Mouse (Mus musculus): ENCODE results near the gene Ints4.
A peak's percentile ranks its signal among the peaks of the same experiment; 100 is the strongest.
"Not testable (repeated sequence)": the region's sequence is repeated elsewhere in the genome, so short reads cannot be mapped to it uniquely, and the experiment has no call there.

Ints4 gene

DNA sequence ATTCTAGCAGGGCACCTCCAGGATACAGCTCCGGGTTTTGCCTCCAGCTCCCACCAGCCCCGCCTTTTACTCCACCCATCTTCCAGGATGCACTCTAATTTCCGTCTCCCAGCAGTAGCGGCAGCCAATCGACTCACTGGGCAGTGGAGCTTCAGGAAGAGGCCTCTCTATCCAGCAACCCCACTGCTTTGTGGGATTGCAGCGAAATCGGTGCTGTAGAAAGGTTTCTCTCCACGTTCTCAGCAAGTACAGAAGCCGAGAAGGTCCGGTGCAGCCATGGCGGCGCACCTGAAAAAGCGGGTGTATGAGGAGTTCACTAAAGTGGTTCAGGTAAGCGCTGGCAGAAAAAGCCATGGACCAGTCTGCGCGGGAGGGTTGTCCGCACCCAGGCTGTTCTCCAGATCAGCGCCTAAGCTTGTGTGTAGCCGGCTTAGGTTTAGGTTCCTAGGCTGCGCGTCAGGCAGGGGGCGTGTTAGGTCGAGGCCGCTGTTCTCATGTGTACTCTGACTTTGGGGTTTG is at the start of gene Ints4:
Gene Ints4, plus strand, starts transcription at position 136 of the 519 bp plus-strand sequence.
- peak; percentile 94 for DNase-seq (ENCODE audit: low spot score)

DNA sequence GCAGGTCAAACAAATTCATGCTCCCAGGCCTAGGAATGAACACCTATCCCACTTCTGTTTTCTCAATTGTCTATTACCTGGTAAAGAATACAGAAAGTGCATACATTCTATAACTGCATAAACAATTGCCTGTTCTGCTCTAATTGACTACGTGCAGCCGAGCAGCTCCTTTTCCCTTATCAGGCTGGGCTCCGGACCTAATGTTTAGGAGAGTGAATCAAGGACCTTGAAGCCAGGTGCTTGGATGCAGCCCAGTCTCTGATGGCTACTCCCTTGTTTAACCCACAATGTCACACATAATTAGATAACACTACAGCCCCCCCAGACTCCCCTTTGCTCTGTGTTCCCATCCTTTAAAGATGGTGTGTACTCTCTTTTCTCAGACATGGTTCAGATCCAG is 47.2 kb upstream of the Ints4 start:
- not testable (repeated sequence) for DNase-seq (ENCODE audit: low spot score)

DNA sequence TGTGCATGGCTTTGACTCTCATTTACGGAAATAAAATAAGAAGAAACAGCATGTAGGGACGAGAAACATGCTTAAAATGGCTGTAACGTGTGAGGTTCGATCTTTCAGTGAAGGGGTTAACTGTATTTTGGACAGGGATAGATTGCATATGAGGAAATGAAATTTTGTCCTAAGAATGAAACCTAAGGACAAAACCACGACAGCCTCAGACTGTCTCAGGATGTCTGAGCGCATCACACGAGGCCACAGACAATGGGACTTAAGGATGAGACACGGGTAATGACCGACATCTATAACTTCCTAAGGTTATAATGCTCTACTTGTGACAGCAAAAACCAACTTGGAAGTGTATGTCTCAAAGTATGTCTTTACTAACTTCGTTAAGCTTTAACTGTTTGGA is 46.2 kb upstream of the Ints4 start:
- no peak for DNase-seq (ENCODE audit: low spot score)

DNA sequence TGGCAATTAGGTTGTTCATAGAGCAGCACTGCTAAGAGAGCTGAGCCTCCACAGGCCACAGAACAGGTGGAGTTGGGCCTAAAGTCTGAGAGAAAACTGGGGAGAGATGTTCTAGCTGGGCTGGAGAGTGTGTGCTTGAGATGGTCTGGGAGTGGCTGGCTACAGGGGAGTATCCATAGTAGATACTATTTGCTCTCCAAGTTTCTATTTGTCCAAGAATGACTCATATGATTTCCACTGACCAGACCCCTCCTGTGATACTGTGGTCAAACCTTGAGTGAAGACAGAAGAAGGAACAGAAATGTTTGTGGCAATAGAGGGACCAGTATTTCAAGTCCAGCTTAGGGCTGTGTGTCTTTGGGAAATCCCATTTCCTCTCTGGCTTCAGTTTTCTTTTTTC is 41.8 kb upstream of the Ints4 start:
- no peak for DNase-seq (ENCODE audit: low spot score)

DNA sequence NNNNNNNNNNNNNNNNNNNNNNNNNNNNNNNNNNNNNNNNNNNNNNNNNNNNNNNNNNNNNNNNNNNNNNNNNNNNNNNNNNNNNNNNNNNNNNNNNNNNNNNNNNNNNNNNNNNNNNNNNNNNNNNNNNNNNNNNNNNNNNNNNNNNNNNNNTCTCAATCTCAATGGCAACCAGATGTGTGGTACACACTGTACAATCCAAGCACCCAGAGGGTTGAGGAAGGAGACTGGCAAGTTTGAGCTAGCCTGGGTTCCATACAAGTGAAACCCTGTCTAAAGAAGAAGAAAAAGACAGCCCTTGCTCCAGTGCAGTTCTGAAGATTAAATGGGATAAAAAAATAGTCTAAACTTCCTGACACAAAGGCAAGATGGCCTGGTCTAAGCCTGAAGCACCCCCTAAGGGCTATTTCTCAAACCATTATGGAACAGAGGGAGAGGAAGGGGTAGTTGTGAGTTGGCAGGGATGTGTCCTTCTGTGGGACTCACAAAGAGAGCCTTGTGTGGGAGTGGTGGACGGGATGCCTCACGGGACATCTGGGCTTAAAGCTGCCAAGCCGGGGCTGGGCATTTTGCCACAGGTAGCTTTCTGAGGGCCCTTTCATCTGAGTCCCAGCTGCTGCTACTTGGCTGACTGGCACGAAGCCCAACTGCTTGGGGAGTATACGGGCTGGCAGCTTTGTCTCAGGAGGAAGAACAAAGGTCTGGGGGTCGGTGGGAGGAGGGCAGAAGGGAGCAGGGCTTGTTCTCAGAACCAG is 34.4 kb upstream of the Ints4 start:
- DNase-seq (ENCODE audit: low spot score), result no peak

DNA sequence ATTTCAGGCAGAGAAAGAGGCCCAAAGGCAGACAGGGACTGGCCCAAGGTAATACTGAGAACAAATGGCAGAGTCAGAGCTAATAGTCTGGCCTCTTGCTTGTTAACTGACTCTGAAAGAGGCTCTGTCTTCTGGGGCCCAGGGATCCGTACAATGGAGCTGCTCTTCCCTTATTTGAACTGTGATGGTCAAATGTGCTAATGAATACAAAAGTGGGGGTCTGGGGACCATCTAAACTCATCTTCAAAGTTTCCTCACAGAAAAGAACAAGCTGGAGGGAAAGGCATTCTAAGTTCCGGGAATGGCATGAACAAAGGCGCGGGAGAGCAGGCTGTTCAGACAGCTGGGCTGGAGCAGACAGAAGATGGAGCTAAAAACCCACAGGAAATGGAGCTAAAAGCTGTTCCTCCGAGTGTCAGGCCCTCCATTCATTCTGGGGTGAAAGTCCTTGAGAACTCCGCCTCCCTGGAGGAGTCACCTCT is 33.7 kb upstream of the Ints4 start:
- no peak for DNase-seq (ENCODE audit: low spot score)

DNA sequence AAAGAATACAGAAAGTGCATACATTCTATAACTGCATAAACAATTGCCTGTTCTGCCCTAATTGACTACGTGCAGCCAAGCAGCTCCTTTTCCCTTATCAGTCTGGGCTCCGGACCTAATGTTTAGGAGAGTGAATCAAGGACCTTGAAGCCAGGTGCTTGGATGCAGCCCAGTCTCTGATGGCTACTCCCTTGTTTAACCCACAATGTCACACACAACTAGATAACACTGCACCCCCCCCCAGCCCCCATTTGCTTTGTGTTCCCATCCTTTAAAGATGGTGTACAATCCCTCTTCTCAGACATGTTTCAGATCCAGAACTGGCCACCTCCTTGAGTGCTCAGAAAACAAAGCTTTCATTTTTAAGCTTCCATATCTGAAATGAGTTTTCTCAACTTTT is 29.7 kb upstream of the Ints4 start, which contains the start of gene Kctd14:
Gene Kctd14, plus strand, starts transcription at position 301 of the 400 bp plus-strand sequence.
- not testable (repeated sequence) for DNase-seq (ENCODE audit: low spot score)

DNA sequence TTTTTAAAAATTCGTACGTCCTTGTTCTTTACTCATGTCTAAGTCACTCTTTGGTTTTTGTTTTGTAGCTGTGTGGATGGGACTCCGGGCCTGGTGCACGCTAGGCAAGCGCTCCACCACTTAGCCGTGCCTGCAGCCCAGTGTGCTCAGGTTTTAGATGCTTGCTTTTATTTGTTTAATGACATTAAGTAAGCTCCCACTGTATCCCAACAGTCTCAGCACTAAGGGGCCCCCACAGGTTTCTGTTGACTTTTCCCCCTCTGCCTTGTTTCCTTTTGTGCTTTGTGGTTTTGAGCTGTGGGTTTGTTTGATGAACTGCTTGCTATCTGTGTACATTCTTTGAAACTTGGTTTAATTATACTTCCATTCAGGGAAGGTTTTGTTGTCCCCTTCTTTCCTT is 28.6 kb upstream of the Ints4 start:
- DNase-seq (ENCODE audit: low spot score), result no peak

DNA sequence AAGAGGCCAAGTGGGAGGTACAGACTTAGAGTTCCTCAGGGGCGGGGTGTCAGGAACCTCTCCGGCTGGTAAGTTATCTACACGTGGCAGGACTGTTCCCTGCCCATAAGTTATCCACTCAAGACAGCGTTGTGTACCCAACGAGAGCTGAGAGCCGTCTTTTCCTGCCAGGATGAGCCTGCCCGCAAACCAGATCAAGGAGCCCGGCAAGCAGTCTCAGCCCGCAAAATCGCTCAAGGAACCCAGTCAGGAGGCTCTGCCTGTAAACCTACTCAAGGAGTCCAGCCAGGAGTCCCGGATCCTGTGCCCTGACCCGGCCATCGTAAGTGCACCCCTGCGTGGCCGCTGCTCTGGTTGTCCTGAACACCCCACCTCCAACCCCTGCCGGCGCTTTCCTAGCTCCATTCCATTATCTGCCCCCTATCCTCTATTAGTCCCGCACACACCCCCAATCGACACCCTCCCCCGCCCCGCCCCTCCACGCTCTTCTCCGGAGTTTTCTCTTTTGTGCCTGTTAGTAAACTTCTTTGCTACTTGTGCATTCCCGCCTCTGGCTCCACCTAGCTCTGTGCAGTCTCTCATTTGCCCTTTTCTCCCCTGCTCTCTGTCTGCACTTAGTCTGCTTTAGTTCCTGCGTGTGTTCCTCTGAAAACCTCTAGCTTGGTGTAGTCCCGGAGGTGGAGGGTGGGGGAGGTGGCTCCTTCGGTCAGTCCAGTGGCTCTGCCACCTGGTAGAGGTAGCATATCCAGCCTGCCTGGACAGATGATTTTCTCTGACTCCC is 27.4 kb upstream of the Ints4 start:
- peak; percentile 30 for DNase-seq (ENCODE audit: low spot score)

DNA sequence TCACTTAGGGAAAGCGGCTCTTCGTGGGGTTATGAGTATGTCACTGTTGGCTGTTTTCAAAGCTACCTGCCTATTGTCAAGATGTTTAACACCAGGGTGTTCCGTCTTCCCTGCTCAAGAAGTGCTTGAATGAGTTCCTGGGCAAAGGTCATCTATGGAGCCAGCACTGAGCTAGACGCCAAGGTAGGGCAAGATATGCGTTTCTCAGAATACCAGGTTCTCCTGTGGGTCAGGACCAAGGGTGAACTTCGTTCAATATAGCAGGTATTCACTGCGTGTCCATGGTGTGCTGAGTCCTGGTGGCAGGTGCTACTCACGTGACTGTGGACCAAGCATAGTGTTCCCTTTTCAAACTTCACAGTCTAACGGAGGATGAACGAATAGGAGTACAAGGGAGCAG is 26.0 kb upstream of the Ints4 start:
- DNase-seq (ENCODE audit: low spot score), result no peak

DNA sequence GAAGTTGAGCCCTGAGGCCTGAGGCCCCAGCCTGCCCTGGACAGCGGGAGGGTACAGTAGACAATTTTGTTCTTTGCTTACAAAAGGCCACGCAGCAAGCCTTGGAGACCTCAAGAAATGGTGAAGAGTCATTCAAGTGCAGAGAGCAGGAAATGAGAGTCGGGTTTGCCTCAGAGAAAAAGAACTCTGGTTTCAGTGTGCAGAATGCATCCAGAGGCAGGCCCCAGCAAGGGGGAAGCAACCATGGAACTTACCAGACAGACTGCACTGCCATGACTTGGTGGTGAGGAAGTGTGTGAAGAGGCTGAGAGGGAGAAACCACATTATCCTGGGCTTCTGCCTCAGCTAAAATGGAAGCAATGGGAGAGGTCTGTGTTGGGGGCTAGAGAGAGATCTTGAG is 25.2 kb upstream of the Ints4 start:
- DNase-seq (ENCODE audit: low spot score), result no peak

DNA sequence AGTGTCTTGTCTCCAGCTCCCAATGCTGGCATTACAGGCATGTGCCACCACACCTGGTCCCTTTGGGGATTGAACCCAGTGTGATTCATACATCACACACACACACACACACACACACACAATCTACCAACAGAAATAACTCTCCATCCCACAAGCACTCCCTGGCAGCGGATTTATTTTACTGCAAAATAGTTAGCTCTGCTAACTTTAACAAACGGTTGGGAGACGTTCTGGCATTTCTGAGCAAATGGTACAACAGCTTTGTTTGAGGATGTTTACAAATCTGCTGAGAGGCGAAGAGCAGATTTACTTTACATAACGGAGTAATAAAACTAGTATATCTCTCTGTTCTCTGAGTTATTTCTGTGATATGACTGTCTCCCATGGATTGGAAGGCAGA is 7.8 kb upstream of the Ints4 start:
- no peak for DNase-seq (ENCODE audit: low spot score)

DNA sequence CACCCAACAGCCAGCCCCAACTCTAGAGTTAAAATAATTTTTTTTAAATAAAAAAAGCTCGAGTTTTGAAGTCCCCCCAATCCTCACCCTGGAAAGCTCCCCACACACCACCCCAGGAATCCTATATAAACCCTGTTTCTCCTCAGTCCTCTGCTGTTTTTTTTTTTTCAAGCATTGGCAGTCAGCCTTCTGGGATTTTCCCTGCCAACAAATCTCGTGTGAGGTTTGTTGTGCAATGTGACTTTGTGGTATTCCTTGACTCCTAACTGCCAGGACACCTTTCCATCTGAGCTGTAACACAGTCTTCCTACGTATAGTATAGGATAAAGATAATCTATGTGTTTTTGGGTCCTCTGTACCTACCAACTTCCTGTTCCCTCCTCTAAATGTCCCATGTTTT is 1.4 kb upstream of the Ints4 start:
- no peak for DNase-seq (ENCODE audit: low spot score)

DNA sequence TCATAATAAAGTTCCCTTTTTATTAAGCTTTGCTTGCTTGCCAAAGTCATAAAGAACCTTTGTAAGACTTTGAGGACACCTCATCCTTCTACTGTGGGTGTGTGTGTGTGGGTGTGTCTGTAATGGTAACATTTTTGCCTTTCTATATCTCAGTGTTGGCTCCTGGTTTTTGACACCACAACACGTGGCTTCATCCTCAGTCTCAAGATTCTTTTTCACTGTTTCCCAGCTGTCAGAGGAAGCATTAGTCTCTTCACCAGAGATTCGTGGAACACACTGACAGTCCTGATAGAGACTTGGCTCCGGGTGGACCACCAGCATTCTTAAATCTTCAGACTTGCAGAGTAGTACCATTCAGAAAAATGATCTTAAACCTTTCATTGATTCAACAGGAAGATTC is 466 bp upstream of the Ints4 start:
- no peak for DNase-seq (ENCODE audit: low spot score)

DNA sequence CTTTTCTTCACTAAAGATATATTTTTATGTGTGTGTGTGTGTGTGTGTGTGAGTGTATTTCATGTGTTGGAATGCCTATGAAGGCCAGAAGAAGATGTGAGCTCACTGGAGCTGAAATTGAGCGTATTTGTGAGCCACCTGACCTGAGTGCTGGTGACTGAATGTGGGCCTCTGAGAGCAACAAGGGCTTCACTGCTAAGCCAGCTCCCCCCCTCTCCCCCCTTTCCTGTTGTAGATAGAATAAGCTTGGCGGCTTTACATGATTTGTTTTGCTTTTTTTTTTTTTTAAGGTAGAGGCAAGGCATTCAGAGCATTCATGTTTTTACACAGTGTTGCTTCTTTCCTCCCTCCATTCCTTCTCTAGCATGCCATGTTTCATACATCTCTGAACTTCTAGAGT is 2.6 kb downstream of the Ints4 start:
- no peak for DNase-seq (ENCODE audit: low spot score)

DNA sequence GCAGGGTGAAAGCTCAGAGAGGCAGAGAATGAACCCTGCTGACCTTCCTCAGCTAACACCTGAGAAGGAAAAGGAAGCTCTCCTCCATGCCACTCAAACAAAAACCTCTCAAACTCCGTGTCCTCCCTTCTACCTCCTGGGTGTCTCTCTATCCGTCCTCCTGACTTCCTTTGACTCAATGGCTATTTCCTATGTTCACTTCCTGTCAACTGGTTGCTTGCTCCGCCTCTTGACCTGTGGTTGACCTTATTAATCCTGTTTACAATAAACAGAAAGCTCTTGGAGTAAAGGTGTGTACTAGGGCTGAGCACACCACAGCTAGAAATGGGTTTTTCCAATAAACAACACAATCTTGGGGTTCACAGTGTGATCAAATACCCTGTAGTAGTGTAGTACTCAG is 10.4 kb downstream of the Ints4 start:
- DNase-seq (ENCODE audit: low spot score), result no peak

DNA sequence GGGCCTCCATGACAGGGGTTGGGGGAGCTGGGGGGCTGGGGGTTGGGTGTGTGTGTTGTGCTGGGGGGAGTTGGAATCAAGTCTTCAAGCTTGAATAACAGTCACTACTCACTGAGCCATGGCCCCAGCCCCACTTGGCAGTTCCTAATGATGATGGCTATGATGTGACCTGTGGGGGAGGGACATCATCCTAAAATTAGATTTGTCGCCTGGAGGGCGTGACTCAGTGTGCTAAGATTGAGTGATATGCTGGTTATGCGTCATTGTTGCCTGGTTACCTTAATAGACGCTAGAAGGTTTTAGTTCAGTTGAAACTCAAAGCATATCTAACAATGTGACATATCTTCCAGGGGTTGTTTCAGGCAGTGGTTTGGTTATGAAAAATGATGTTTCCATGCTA is 11.7 kb downstream of the Ints4 start:
- DNase-seq (ENCODE audit: low spot score), result no peak

DNA sequence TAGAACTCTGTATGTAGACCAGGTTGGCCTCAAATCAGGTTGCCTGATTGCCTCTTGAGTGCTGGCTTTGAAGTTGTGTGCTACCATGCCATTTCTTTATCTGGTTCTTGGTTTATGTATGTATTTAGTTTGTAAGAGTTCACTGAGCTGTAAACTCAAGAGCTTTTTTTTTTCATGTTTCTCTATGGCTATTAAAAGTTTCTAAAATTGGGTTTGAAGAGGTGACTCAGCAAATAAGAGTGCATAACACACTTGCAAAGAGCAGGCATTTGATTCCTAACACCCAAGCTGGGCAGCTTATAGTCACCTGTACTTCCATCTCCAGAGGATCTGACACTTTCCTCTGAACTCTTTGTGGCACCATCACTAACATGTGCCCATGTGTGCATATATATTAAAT is 14.3 kb downstream of the Ints4 start:
- no peak for DNase-seq (ENCODE audit: low spot score)

DNA sequence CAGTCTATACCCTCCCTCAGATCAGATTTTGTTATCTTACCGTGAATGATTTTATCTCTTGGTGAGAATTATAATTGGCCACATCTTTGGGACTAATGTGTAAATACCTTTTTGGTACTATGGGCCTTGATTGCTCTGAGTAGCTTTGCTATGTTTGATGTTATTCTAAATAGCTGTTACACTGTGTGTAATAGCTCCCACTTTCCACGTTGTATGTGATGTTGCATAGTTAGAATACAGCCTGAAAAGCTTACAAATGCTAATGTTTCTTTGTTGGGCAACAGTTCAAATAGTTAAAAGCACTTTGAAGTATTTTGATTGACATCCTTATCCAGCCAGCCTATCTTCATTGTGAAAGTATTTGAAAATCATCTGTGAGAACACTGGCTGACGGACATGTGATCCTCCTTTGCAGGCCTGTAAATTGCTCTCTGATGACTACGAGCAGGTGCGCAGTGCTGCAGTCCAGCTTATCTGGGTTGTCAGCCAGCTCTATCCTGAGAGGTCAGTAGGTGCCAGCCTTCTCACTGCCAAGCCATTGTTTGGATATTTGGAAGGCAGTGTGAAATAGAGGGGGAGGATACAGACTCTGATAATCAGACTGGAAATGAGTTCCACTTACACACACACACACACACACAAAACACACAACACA is 19.9 kb downstream of the Ints4 start:
- DNase-seq (ENCODE audit: low spot score), result no peak

DNA sequence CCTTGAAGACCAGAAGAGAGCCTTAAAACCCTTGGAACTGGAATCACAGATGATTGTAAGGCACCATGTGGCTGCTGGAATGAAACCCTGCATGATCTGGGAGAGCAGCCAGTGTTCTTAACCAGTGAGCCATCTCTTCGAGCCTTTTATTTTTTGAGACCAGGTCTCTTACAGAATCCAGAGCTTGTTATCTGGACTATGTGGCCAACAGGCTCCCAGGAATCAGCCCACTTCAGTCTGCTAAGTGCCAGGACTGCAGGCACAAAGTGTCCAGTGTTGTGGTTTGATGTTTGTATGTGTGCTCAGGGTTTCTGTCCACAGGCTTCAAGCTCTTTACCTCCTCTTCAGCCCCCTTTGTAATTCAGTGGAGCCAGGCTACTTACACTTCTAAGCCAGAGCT is 34.0 kb downstream of the Ints4 start:
- DNase-seq (ENCODE audit: low spot score), result no peak

DNA sequence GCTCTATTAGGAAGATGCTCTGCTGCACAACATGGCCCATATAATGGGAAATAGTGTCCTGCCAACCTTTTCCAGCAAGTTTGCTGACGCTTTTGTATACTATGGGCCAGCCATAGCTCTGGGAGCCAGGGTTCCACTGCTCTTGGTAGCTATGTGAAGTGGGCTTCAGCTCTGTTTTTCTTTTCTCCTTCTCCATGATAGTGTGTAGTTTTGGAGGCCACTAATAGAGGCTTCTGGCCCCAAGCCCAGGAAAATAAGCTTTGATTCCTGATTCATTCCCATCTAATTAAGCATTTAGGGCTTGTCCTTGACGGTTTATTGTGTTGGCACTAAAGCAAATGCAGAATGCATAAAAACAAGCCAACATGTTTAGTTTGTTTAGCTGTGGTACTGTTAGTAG is 39.2 kb downstream of the Ints4 start:
- no peak for DNase-seq (ENCODE audit: low spot score)

DNA sequence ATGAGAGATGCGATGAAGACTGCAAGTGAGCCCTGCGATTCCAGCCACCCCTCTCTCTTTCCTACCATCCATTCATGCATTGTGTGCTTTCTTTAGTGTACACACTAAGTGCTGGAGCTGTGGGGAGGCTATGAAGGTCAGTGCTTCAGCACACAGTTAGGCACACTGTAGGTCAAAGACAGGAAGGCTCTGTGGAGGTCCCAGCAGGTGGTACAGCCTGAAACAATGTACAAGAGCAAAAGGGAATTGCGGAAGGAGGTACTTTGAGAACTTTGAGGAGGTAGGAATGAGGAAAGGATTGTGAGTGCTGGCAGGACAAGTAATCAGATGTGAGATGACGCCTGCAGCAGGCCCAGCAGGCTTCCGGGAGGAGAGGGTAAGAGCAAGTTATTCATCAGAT is 54.8 kb downstream of the Ints4 start:
- DNase-seq (ENCODE audit: low spot score), result no peak

DNA sequence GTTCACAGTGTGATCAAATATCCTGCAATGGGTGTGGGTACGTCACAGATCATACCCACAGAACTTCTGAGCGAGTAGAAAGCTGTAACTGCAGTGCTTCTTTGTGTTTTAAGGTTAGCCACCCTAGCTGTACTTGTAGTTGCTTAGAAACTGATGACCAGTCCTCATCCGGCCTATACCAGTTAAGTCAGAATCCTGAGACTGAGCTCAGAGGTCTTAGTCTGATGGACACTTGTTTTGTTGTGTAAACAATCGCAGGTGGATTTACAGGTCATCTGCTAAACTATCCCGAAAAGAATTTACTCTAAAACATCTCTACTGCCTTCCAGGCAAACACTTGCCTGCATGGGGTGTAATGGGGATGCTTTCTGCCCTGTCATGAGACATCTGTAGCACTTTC is 55.8 kb downstream of the Ints4 start:
- no peak for DNase-seq (ENCODE audit: low spot score)

All from retina, embryonic 14.5 days (tissue).